Mouse (Mus musculus): ENCODE data around the gene Fam49a. TPM values are rescaled to one million over a fixed set of nuclear protein-coding genes. Genes with fewer than 3 reads are reported as not detected.

Fam49a gene
- polyA plus RNA-seq, 1 experiment: 0.38 TPM

DNA sequence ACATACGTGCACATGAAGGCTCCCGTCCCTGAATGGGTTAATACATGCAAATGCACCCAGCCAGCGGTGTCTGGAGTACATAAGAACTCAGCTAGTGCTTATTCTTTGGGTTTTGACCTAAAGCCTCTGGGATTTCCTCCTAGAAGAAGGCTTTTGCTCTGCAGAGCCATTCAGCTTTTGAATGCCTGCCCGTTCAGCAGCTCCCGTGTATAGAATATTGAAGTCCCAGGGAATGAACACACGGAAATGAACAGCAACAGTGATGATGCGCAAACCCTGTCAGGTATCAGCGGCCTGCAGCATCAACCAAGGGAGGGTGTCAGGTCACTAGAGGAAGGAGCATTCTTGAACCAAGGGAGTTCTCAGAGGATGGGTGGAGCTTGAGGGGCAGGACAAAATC lies 52.4 kb downstream of the Fam49a start:
- H3K4me1 ChIP-seq (ENCODE audit: control insufficient read depth, insufficient read depth, low read length): no peaks in the 10 kb centered on the region
- H3K27ac ChIP-seq (ENCODE audit: control insufficient read depth, insufficient read depth, low read depth, low read length): no peak overlapping the region
- no peak overlapping the region for H3K4me3 ChIP-seq (ENCODE audit: control insufficient read depth, low read depth, low read length)
- H3K27me3 ChIP-seq (ENCODE audit: control insufficient read depth, insufficient read depth, low read length): no peaks in the 10 kb centered on the region
- TF ChIP-seq POLR2A (IDR thresholded peaks at IDR 0.05; ENCODE audit: control insufficient read depth, low read depth, low read length) (no peak), CTCF (IDR thresholded peaks at IDR 0.05; ENCODE audit: control insufficient read depth, insufficient read depth, insufficient replicate concordance, low read depth, low read length) (no peak)
- H3K36me3 ChIP-seq (ENCODE audit: control insufficient read depth, insufficient read depth, low read length): no peaks in the 10 kb centered on the region

DNA sequence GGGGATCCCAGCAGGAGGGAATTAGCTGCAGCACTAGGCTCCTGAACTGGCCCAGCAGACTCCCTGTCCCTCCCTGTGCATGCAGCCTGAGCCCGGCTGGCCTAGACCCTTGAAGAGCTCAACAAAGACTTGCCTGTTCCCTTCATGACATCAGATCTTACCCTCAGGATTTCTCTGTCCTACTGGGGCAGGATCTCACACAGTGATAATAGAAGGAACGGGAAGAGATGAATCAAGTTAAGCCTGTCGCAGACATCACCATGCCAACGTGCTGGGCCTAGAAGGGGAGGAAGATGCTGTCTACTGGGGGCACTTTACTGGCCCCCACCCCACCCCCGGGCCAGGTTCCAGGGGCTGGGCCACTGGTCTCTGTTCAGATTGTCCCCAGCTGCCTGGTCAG lies 53.1 kb downstream of the Fam49a start:
- Histone ChIP-seq H3K27me3 (ENCODE audit: control insufficient read depth, insufficient read depth, low read length) (no peaks in the 10 kb centered on the region), H3K4me3 (ENCODE audit: control insufficient read depth, low read depth, low read length) (no peak overlapping the region), H3K27ac (ENCODE audit: control insufficient read depth, insufficient read depth, low read depth, low read length) (no peak overlapping the region)

DNA sequence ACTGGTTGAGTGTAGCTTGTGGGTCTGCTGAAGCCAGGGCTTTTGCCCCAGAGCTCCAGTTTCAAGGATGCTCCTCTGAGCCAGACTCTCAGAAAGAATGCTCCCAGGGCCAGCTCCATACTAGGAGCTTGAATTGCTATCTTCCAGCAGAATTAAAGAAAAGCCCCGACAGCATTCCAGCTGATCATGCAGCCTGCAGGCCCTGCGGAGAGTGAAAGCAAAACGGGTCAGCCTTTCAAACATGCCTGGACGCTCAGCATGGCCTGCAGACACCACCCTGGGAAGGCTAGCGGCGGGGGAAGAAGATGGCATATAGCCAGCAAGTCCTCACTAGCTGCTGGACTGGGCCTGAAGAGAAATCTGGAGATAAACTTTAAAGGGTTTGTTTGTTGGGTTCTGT lies 55.0 kb downstream of the Fam49a start:
- Histone ChIP-seq H3K27me3 (ENCODE audit: control insufficient read depth, insufficient read depth, low read length) (no peaks in the 10 kb centered on the region), H3K36me3 (ENCODE audit: control insufficient read depth, insufficient read depth, low read length) (no peaks in the 10 kb centered on the region), H3K4me3 (ENCODE audit: control insufficient read depth, low read depth, low read length) (no peak overlapping the region), H3K4me1 (ENCODE audit: control insufficient read depth, insufficient read depth, low read length) (no peaks in the 10 kb centered on the region), H3K27ac (ENCODE audit: control insufficient read depth, insufficient read depth, low read depth, low read length) (no peak overlapping the region)
- TF ChIP-seq CTCF (IDR thresholded peaks at IDR 0.05; ENCODE audit: control insufficient read depth, insufficient read depth, insufficient replicate concordance, low read depth, low read length) (no peak), POLR2A (IDR thresholded peaks at IDR 0.05; ENCODE audit: control insufficient read depth, low read depth, low read length) (no peak)

More for the DNA sequence above, 53.1 kb downstream of the Fam49a start:
- Histone ChIP-seq H3K36me3 (ENCODE audit: control insufficient read depth, insufficient read depth, low read length) (no peaks in the 10 kb centered on the region), H3K4me1 (ENCODE audit: control insufficient read depth, insufficient read depth, low read length) (no peaks in the 10 kb centered on the region)
- TF ChIP-seq POLR2A (IDR thresholded peaks at IDR 0.05; ENCODE audit: control insufficient read depth, low read depth, low read length) (no peak), CTCF (IDR thresholded peaks at IDR 0.05; ENCODE audit: control insufficient read depth, insufficient read depth, insufficient replicate concordance, low read depth, low read length) (no peak)

DNA sequence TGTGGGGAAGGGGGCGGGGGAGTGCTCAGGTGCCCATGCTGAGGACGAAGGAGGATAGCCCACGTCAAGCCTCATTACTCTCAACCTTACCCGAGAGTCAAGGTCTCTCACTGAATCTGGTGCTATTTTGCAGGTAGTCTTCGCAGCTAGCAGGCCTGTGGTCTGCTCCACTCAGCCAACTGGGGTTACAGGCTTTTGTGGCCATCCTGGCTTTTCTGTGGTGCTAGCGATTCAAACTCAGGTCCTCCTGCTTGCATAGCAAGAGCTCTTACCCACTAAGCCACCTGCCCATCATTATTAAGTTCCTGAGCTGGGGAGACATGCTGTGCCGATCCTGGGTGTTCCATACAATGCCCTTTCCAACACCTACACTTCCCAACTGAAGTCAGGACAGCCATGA lies 55.7 kb downstream of the Fam49a start:
- TF ChIP-seq POLR2A (IDR thresholded peaks at IDR 0.05; ENCODE audit: control insufficient read depth, low read depth, low read length): no peak
- no peak for TF ChIP-seq CTCF (IDR thresholded peaks at IDR 0.05; ENCODE audit: control insufficient read depth, insufficient read depth, insufficient replicate concordance, low read depth, low read length)
- no peaks in the 10 kb centered on the region for H3K4me1 ChIP-seq (ENCODE audit: control insufficient read depth, insufficient read depth, low read length)
- no peak overlapping the region for H3K27ac ChIP-seq (ENCODE audit: control insufficient read depth, insufficient read depth, low read depth, low read length)
- no peaks in the 10 kb centered on the region for H3K36me3 ChIP-seq (ENCODE audit: control insufficient read depth, insufficient read depth, low read length)
- no peak overlapping the region for H3K4me3 ChIP-seq (ENCODE audit: control insufficient read depth, low read depth, low read length)
- H3K27me3 ChIP-seq (ENCODE audit: control insufficient read depth, insufficient read depth, low read length): no peaks in the 10 kb centered on the region

DNA sequence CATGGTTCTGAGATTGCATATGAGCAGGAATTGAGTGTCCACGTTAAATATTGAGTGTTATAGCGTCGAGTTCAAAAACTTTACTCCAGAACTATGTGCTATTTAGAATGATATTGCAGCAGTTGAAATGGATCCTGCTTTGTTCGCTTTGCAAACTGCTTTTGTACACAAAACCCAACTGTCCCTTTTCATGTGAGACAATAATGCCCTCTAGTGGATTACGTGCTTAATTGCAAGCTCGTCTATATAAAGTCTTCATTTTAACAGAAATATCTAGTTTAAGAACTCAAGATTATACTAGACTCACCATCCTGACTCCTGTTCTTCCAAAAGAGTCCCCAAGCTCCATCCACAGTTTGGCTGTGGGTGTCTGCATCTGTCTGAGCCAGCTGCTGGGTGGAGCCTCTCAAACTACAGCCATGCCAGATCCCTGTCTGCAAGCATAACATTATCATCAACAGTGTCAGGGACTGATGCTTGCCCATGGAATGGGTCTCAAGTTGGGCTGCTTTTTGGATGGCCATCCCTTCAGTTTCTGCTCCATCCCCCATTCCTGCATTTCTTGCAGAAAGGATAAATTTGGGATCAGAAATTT lies 56.3 kb downstream of the Fam49a start:
- Histone ChIP-seq H3K4me1 (ENCODE audit: control insufficient read depth, insufficient read depth, low read length) (no peaks in the 10 kb centered on the region), H3K27me3 (ENCODE audit: control insufficient read depth, insufficient read depth, low read length) (no peaks in the 10 kb centered on the region), H3K27ac (ENCODE audit: control insufficient read depth, insufficient read depth, low read depth, low read length) (no peak overlapping the region), H3K4me3 (ENCODE audit: control insufficient read depth, low read depth, low read length) (no peak overlapping the region), H3K36me3 (ENCODE audit: control insufficient read depth, insufficient read depth, low read length) (no peaks in the 10 kb centered on the region)
- TF ChIP-seq CTCF (IDR thresholded peaks at IDR 0.05; ENCODE audit: control insufficient read depth, insufficient read depth, insufficient replicate concordance, low read depth, low read length) (no peak), POLR2A (IDR thresholded peaks at IDR 0.05; ENCODE audit: control insufficient read depth, low read depth, low read length) (no peak)

DNA sequence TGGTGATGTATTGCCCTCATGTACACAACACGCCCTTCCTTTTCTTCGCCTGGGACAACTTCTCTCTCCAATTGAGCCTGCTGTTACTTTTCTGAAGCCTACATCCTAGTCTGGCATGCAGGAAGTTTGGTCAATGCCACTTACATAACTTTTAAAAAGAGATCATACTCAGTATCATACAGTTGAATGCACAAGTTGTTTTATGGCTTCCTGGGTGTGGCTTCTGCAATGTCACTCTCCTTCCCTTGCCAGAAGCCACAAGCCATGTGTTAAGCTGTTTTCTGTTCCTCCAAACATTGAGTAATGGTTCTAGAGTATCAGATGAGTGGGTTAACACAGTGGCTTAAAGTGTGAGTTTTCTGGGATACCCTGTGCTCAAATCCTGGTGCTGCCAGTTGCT lies 58.8 kb downstream of the Fam49a start:
- no peak overlapping the region for H3K4me3 ChIP-seq (ENCODE audit: control insufficient read depth, low read depth, low read length)
- H3K27me3 ChIP-seq (ENCODE audit: control insufficient read depth, insufficient read depth, low read length): no peaks in the 10 kb centered on the region
- no peaks in the 10 kb centered on the region for H3K36me3 ChIP-seq (ENCODE audit: control insufficient read depth, insufficient read depth, low read length)
- TF ChIP-seq CTCF (IDR thresholded peaks at IDR 0.05; ENCODE audit: control insufficient read depth, insufficient read depth, insufficient replicate concordance, low read depth, low read length): no peak
- no peak for TF ChIP-seq POLR2A (IDR thresholded peaks at IDR 0.05; ENCODE audit: control insufficient read depth, low read depth, low read length)
- H3K27ac ChIP-seq (ENCODE audit: control insufficient read depth, insufficient read depth, low read depth, low read length): no peak overlapping the region
- H3K4me1 ChIP-seq (ENCODE audit: control insufficient read depth, insufficient read depth, low read length): peaks cover 3% of the 10 kb centered on the region

DNA sequence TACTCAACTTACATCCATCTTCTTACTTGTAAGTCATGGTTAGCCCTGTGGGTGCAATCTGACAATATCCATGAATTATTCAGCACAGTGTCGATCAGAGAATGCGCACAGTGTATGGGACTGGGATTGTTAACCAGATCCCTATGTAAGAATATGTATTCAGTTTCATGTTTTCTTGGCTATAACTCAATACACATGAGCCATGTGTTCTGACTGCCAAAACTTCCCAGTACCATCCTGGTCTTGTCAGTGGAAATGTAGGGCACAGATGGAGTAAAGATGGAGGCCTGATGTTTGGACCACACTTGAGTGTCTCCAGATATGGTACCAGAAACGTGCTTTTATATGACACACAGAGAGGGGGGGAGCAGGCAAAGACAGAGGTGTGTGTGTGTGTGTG lies 59.2 kb downstream of the Fam49a start:
- H3K27me3 ChIP-seq (ENCODE audit: control insufficient read depth, insufficient read depth, low read length): no peaks in the 10 kb centered on the region
- H3K36me3 ChIP-seq (ENCODE audit: control insufficient read depth, insufficient read depth, low read length): no peaks in the 10 kb centered on the region
- TF ChIP-seq POLR2A (IDR thresholded peaks at IDR 0.05; ENCODE audit: control insufficient read depth, low read depth, low read length) (no peak), CTCF (IDR thresholded peaks at IDR 0.05; ENCODE audit: control insufficient read depth, insufficient read depth, insufficient replicate concordance, low read depth, low read length) (no peak)
- H3K4me1 ChIP-seq (ENCODE audit: control insufficient read depth, insufficient read depth, low read length): peaks cover 3% of the 10 kb centered on the region
- no peak overlapping the region for H3K4me3 ChIP-seq (ENCODE audit: control insufficient read depth, low read depth, low read length)
- no peak overlapping the region for H3K27ac ChIP-seq (ENCODE audit: control insufficient read depth, insufficient read depth, low read depth, low read length)

DNA sequence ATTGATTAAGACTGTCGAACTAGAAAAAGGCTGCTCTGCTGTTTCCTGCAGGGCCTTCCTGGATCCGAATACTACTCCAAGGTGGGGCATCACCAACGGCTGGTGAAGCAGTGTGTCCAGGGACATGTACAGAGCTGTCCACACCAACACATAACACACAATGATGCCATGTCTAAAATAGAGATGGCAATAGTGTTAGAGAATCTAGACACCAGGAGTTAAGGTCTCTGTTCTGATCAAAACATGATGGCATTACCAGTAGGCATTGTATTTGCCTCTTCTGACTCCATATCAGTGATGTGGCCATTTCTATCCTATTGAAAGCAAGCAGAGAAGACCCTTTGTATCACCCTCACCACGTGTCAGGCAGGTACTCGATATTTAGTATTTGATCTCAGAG lies 61.1 kb downstream of the Fam49a start:
- Histone ChIP-seq H3K36me3 (ENCODE audit: control insufficient read depth, insufficient read depth, low read length) (no peaks in the 10 kb centered on the region), H3K27me3 (ENCODE audit: control insufficient read depth, insufficient read depth, low read length) (no peaks in the 10 kb centered on the region), H3K4me1 (ENCODE audit: control insufficient read depth, insufficient read depth, low read length) (peaks cover 7% of the 10 kb centered on the region), H3K4me3 (ENCODE audit: control insufficient read depth, low read depth, low read length) (no peak overlapping the region), H3K27ac (ENCODE audit: control insufficient read depth, insufficient read depth, low read depth, low read length) (no peak overlapping the region)
- TF ChIP-seq POLR2A (IDR thresholded peaks at IDR 0.05; ENCODE audit: control insufficient read depth, low read depth, low read length) (no peak), CTCF (IDR thresholded peaks at IDR 0.05; ENCODE audit: control insufficient read depth, insufficient read depth, insufficient replicate concordance, low read depth, low read length) (no peak)
